ENCODE assay signal across 8 mouse cellular contexts in genomic region chr8:88668400-88669086, GRCm38 (mm10). TPM values are rescaled to one million over a fixed set of nuclear protein-coding genes. Genes with fewer than 3 reads are reported as not detected.
A peak's percentile ranks its signal among the peaks of the same experiment; 100 is the strongest.
DNase-seq lines count a peak whose midpoint lies in the region; ATAC-seq and TF ChIP-seq lines count a peak whose summit lies in the region.

No protein-coding gene starts in this region.

- no peak for TF ChIP-seq POLR2A in olfactory bulb, adult 2 months (IDR thresholded peaks at IDR 0.05; ENCODE audit: insufficient read depth, low read depth, low read length)

- no peaks in the 10 kb centered on the region for H3K9me3 ChIP-seq in hindbrain, embryonic 10.5 days
- H3K9me3 ChIP-seq in hindbrain, embryonic 11.5 days (ENCODE audit: control insufficient read depth, low read length) = no peaks in the 10 kb centered on the region
- H3K9me3 ChIP-seq in forebrain, embryonic 14.5 days (replicated peaks; ENCODE audit: control insufficient read depth, low read length) = no peaks in the 10 kb centered on the region

- no peaks in the 10 kb centered on the region for H3K36me3 ChIP-seq in hindbrain, embryonic 10.5 days
- no peaks in the 10 kb centered on the region for H3K36me3 ChIP-seq in hindbrain, embryonic 11.5 days (ENCODE audit: control insufficient read depth, insufficient read depth, low read length)
- no peaks in the 10 kb centered on the region for H3K36me3 ChIP-seq in forebrain, embryonic 14.5 days (ENCODE audit: control insufficient read depth, insufficient read depth, low read length)

- no peak for ATAC-seq in hindbrain, embryonic 11.5 days (ENCODE audit: low FRiP score)
- ATAC-seq in forebrain, embryonic 14.5 days = peak; percentile 50; the same call in 1 of the 2 replicates

- DNase-seq in hindbrain, embryonic 10.5 days (ENCODE audit: low spot score) = no peak
- no peak for DNase-seq in hindbrain, embryonic 11.5 days (ENCODE audit: low spot score)
- peak; percentile 22 to 24 for DNase-seq in CD8-positive naive resting alpha-beta T cell, adult 2 months (ENCODE audit: low read depth in 2 of 2, low spot score in 2 of 2)
- DNase-seq in forebrain, embryonic 14.5 days (ENCODE audit: low spot score) = peak; percentile 61
- DNase-seq in left cerebral cortex, adult 9 months (ENCODE audit: low spot score in 2 of 2) = peak; percentile 67 to 81
- no peak for DNase-seq in cerebellum, postnatal 14 days
- DNase-seq in urinary bladder, adult 18-20 months (ENCODE audit: low spot score in 2 of 2) = no peak

- H3K4me3 ChIP-seq in hindbrain, embryonic 10.5 days = no peak overlapping the region
- H3K4me3 ChIP-seq in hindbrain, embryonic 11.5 days (ENCODE audit: low read depth, low read length) = no peak overlapping the region
- no peak overlapping the region for H3K4me3 ChIP-seq in forebrain, embryonic 14.5 days (ENCODE audit: low read depth, low read length)
- no peak overlapping the region for H3K4me3 ChIP-seq in olfactory bulb, adult 2 months (ENCODE audit: insufficient read depth, low read depth, low read length)

- 70% methylated on average over 14 of the region's 14 CpGs for WGBS in hindbrain, embryonic 10.5 days
- WGBS in hindbrain, embryonic 11.5 days = 66% methylated on average over 11 of the region's 14 CpGs
- 49% methylated on average over 14 of the region's 14 CpGs for WGBS in forebrain, embryonic 14.5 days
- WGBS in olfactory bulb, adult 2 months = 19% methylated on average over 14 of the region's 14 CpGs

- H3K4me1 ChIP-seq in hindbrain, embryonic 10.5 days (replicated peaks) = peaks cover 36% of the 10 kb centered on the region
- H3K4me1 ChIP-seq in hindbrain, embryonic 11.5 days (replicated peaks; ENCODE audit: control insufficient read depth, insufficient read depth, low read length) = 0 out of 2 replicates have a peak, but pooled peaks cover 3% of the 10 kb centered on the region
- H3K4me1 ChIP-seq in forebrain, embryonic 14.5 days (ENCODE audit: control insufficient read depth, insufficient read depth, low read length) = peaks cover 6% of the 10 kb centered on the region; the same call in 1 of the 2 replicates
- peaks cover 22% of the 10 kb centered on the region for H3K4me1 ChIP-seq in olfactory bulb, adult 2 months (ENCODE audit: control insufficient read depth, insufficient read depth, low read length)

- no peaks in the 10 kb centered on the region for H3K27me3 ChIP-seq in hindbrain, embryonic 10.5 days (ENCODE audit: insufficient read depth, poor library complexity, severe bottlenecking)
- H3K27me3 ChIP-seq in hindbrain, embryonic 11.5 days (ENCODE audit: control insufficient read depth, insufficient read depth, low read length) = no peaks in the 10 kb centered on the region
- no peaks in the 10 kb centered on the region for H3K27me3 ChIP-seq in forebrain, embryonic 14.5 days (replicated peaks; ENCODE audit: control insufficient read depth, insufficient read depth, low read length)

- peak overlapping the region; percentile 41 for H3K27ac ChIP-seq in hindbrain, embryonic 10.5 days
- H3K27ac ChIP-seq in hindbrain, embryonic 11.5 days (ENCODE audit: low read depth, low read length) = no peak overlapping the region
- H3K27ac ChIP-seq in forebrain, embryonic 14.5 days (ENCODE audit: low read depth, low read length) = peak overlapping the region; percentile 48; the same call in 1 of the 2 replicates
- peak overlapping the region; percentile 63 for H3K27ac ChIP-seq in olfactory bulb, adult 2 months (ENCODE audit: insufficient read depth, low read depth, low read length)

- H3K9ac ChIP-seq in hindbrain, embryonic 11.5 days (ENCODE audit: low read depth, low read length) = no peak overlapping the region
- no peak overlapping the region for H3K9ac ChIP-seq in forebrain, embryonic 14.5 days (ENCODE audit: low read length)

- no peak for TF ChIP-seq CTCF in olfactory bulb, adult 2 months (IDR thresholded peaks at IDR 0.05; ENCODE audit: insufficient read depth, low read depth, low read length)

- H3K4me2 ChIP-seq in hindbrain, embryonic 11.5 days (replicated peaks; ENCODE audit: low read depth, low read length) = no peak overlapping the region
- no peak overlapping the region for H3K4me2 ChIP-seq in forebrain, embryonic 14.5 days (ENCODE audit: low read length)

RNA-seq across cellular contexts. Expression of gene Nod2, which starts 21.4 kb away (rescaled TPM):
- 0.15 and 0.17 TPM in 2 replicates for polyA plus RNA-seq in hindbrain, embryonic 10.5 days (2016; fragmentation: Nextera tagmentation; extraction: Ambion mirVana)
- 0.13 and 0.14 TPM in 2 replicates for polyA plus RNA-seq in hindbrain, embryonic 11.5 days (2014; fragmentation: Nextera tagmentation; extraction: Ambion mirVana)
- polyA plus RNA-seq in forebrain, embryonic 14.5 days (2014; fragmentation: Nextera tagmentation; extraction: Ambion mirVana) = 0.09 and 0.11 TPM in 2 replicates
- not detected in 2 replicates for polyA plus RNA-seq in olfactory bulb, adult 2 months (2012; ENCODE audit: insufficient read depth, insufficient read length, low replicate concordance, missing spikeins)

RNA-seq across cellular contexts. Expression of gene Cyld, which starts 28.3 kb away (rescaled TPM):
- 9.8 and 10.8 TPM in 2 replicates for polyA plus RNA-seq in hindbrain, embryonic 10.5 days (2016; fragmentation: Nextera tagmentation; extraction: Ambion mirVana)
- polyA plus RNA-seq in hindbrain, embryonic 11.5 days (2014; fragmentation: Nextera tagmentation; extraction: Ambion mirVana) = 15.7 and 16.0 TPM in 2 replicates
- 11.4 and 16.5 TPM in 2 replicates for polyA plus RNA-seq in forebrain, embryonic 14.5 days (2014; fragmentation: Nextera tagmentation; extraction: Ambion mirVana)
- polyA plus RNA-seq in olfactory bulb, adult 2 months (2012; ENCODE audit: insufficient read depth, insufficient read length, low replicate concordance, missing spikeins) = not detected in 2 replicates

RNA-seq across cellular contexts. Expression of gene Snx20, which starts 32.6 kb away (rescaled TPM):
- polyA plus RNA-seq in hindbrain, embryonic 10.5 days (2016; fragmentation: Nextera tagmentation; extraction: Ambion mirVana) = 1.1 and 1.3 TPM in 2 replicates
- 1.4 and 2.1 TPM in 2 replicates for polyA plus RNA-seq in hindbrain, embryonic 11.5 days (2014; fragmentation: Nextera tagmentation; extraction: Ambion mirVana)
- 1.2 and 1.7 TPM in 2 replicates for polyA plus RNA-seq in forebrain, embryonic 14.5 days (2014; fragmentation: Nextera tagmentation; extraction: Ambion mirVana)
- polyA plus RNA-seq in olfactory bulb, adult 2 months (2012; ENCODE audit: insufficient read depth, insufficient read length, low replicate concordance, missing spikeins) = not detected in 2 replicates

Comparison
In these comparisons a context has a peak if more than half of its experiments do, and no peak if none do; other contexts are left out.
1. DNase-seq: peak in CD8-positive naive resting alpha-beta T cell, adult 2 months (2 of 2), forebrain, embryonic 14.5 days (single experiment) and left cerebral cortex, adult 9 months (2 of 2); none in hindbrain, embryonic 10.5 days (single experiment), hindbrain, embryonic 11.5 days (single experiment), cerebellum, postnatal 14 days (0 of 2) and urinary bladder, adult 18-20 months (0 of 2).